Mouse (Mus musculus): ENCODE results near the gene Olfr1494.

GRCm38 (mm10) chr19:13749366-13749765, 9.8 kb downstream of the Olfr1494 start:
- TF ChIP-seq CTCF (IDR thresholded peaks at IDR 0.05; ENCODE audit: extremely low read depth, insufficient read length, insufficient replicate concordance, low read depth, low read length) (no peak), POLR2A (IDR thresholded peaks at IDR 0.05; ENCODE audit: low read depth, low read length) (no peak)
